Mouse (Mus musculus) megakaryocyte, embryonic 14.5 days (primary cell): ENCODE data around the gene Serpine1.

Experiments used
- FLI1 ChIP-seq: IDR thresholded peaks from 2 replicates; pipeline ENCODE4 v1.6.1; 2012; ENCODE audit warnings: low read length, inconsistent platforms, mixed read lengths
- GATA1 ChIP-seq: IDR thresholded peaks from 3 replicates; pipeline ENCODE4 v1.6.1; 2012; ENCODE audit warnings: mixed read lengths, low read length, inconsistent platforms, borderline replicate concordance

GRCm38 (mm10) chr5:137073141-137073540 is 1.1 kb upstream of the Serpine1 start:
- no peak for TF ChIP-seq GATA1
- no peak for TF ChIP-seq FLI1
